ENCODE assay signal across 7 mouse cellular contexts in the genomic region with DNA sequence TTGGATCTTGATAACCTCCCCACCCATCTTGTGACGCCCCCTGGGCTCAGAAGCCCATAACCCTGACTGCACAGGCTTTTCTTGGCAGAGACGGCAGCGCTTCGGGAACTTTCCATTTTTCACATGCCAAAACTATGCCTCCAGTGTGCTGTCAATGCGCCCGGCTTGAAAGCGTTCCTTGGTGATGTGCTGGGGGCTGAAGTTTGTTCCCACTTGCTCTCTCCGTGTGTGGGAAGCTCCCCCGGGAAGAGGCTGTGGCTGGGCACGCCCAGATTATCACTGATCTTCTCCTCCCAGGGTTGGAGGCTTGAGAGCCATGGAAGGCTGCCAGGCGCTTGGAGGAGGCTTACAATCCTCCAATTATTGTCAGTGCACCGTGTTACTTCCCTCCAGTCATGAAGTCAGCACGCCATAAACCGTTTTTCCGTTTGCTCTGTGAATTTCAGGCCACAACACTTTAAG.
A peak's percentile ranks its signal among the peaks of the same experiment; 100 is the strongest.
DNase-seq lines count a peak whose midpoint lies in the region; ATAC-seq and TF ChIP-seq lines count a peak whose summit lies in the region.

No protein-coding gene starts in this region.

- no peaks in the 10 kb centered on the region for H3K4me1 ChIP-seq in embryonic facial prominence, embryonic 11.5 days (ENCODE audit: control insufficient read depth, insufficient read depth, low read length)
- H3K4me1 ChIP-seq in intestine, postnatal 0 days (replicated peaks; ENCODE audit: control insufficient read depth, insufficient read depth, low read length) = no peaks in the 10 kb centered on the region; the same call in 1 of the 2 replicates
- peaks cover 24% of the 10 kb centered on the region for H3K4me1 ChIP-seq in limb, embryonic 13.5 days
- peaks cover 14% of the 10 kb centered on the region for H3K4me1 ChIP-seq in midbrain, embryonic 16.5 days (ENCODE audit: control insufficient read depth, insufficient read depth, low read length)

- no peak overlapping the region for H3K27ac ChIP-seq in embryonic facial prominence, embryonic 11.5 days (replicated peaks; ENCODE audit: low read depth, low read length)
- no peak overlapping the region for H3K27ac ChIP-seq in intestine, postnatal 0 days (ENCODE audit: low read depth, low read length)
- peak overlapping the region; percentile 33; the same call in 1 of the 2 replicates for H3K27ac ChIP-seq in limb, embryonic 13.5 days
- peak overlapping the region; percentile 35 for H3K27ac ChIP-seq in midbrain, embryonic 16.5 days (ENCODE audit: low read length)

- H3K9ac ChIP-seq in embryonic facial prominence, embryonic 11.5 days (replicated peaks; ENCODE audit: low read length) = peak overlapping the region; percentile 22; the same call in 1 of the 2 replicates
- no peak overlapping the region for H3K9ac ChIP-seq in intestine, postnatal 0 days (ENCODE audit: low read depth, low read length)
- peak overlapping the region; percentile 53 for H3K9ac ChIP-seq in limb, embryonic 13.5 days
- peak overlapping the region; percentile 52 for H3K9ac ChIP-seq in midbrain, embryonic 16.5 days (ENCODE audit: low read depth, low read length)

- no peak for TF ChIP-seq CTCF in brain, embryonic 14.5 days (IDR thresholded peaks at IDR 0.05; ENCODE audit: borderline replicate concordance, extremely low read depth, insufficient read depth, insufficient read length)
- no peak for TF ChIP-seq CTCF in intestine, postnatal 0 days (IDR thresholded peaks at IDR 0.05; ENCODE audit: low read depth)

- WGBS in embryonic facial prominence, embryonic 11.5 days = 20% methylated on average over 15 of the region's 15 CpGs
- WGBS in intestine, postnatal 0 days = 15% methylated on average over 15 of the region's 15 CpGs
- WGBS in limb, embryonic 13.5 days = 8% methylated on average over 15 of the region's 15 CpGs
- WGBS in midbrain, embryonic 16.5 days = 9% methylated on average over 15 of the region's 15 CpGs

- no peaks in the 10 kb centered on the region for H3K27me3 ChIP-seq in embryonic facial prominence, embryonic 11.5 days (ENCODE audit: control insufficient read depth, insufficient read depth, low read length)
- no peaks in the 10 kb centered on the region; the same call in 1 of the 2 replicates for H3K27me3 ChIP-seq in intestine, postnatal 0 days (replicated peaks; ENCODE audit: control insufficient read depth, insufficient read depth, low read length)
- H3K27me3 ChIP-seq in limb, embryonic 13.5 days = peaks cover 3% of the 10 kb centered on the region; the same call in 1 of the 2 replicates
- no peaks in the 10 kb centered on the region for H3K27me3 ChIP-seq in midbrain, embryonic 16.5 days (ENCODE audit: control insufficient read depth, insufficient read depth, low read depth, low read length)

- no peak for ATAC-seq in embryonic facial prominence, embryonic 11.5 days (replicated peaks; ENCODE audit: insufficient number of reproducible peaks, low FRiP score, low TSS enrichment, low read depth)
- no peak for ATAC-seq in intestine, postnatal 0 days
- peak; percentile 82 for ATAC-seq in limb, embryonic 13.5 days (ENCODE audit: low FRiP score, low read depth)
- ATAC-seq in midbrain, embryonic 16.5 days = peak; percentile 75

- H3K9me3 ChIP-seq in embryonic facial prominence, embryonic 11.5 days (replicated peaks; ENCODE audit: control insufficient read depth, low read length) = no peaks in the 10 kb centered on the region
- no peaks in the 10 kb centered on the region for H3K9me3 ChIP-seq in intestine, postnatal 0 days (ENCODE audit: control insufficient read depth)
- H3K9me3 ChIP-seq in limb, embryonic 13.5 days = no peaks in the 10 kb centered on the region
- no peaks in the 10 kb centered on the region for H3K9me3 ChIP-seq in midbrain, embryonic 16.5 days (replicated peaks; ENCODE audit: control insufficient read depth, low read length, poor library complexity, severe bottlenecking)

- TF ChIP-seq POLR2A in brain, embryonic 14.5 days (IDR thresholded peaks at IDR 0.05; ENCODE audit: borderline replicate concordance, extremely low read depth, insufficient read depth, insufficient read length, poor library complexity, severe bottlenecking) = no peak

- peak; percentile 81 for DNase-seq in brain, embryonic 14.5 days (ENCODE audit: low read depth)
- DNase-seq in embryonic facial prominence, embryonic 11.5 days (ENCODE audit: low spot score) = no peak
- DNase-seq in heart, adult 11 months = peak; percentile 95
- DNase-seq in urinary bladder, adult 2 months (ENCODE audit: low spot score) = peak; percentile 21

- H3K4me2 ChIP-seq in embryonic facial prominence, embryonic 11.5 days (ENCODE audit: low read depth, low read length) = peak overlapping the region; percentile 45
- peak overlapping the region; percentile 60 for H3K4me2 ChIP-seq in intestine, postnatal 0 days (replicated peaks; ENCODE audit: low read depth)
- H3K4me2 ChIP-seq in limb, embryonic 13.5 days (replicated peaks) = peak overlapping the region; percentile 72
- H3K4me2 ChIP-seq in midbrain, embryonic 16.5 days (ENCODE audit: low read length) = peak overlapping the region; percentile 80

- peak overlapping the region; percentile 21 for H3K4me3 ChIP-seq in embryonic facial prominence, embryonic 11.5 days (ENCODE audit: low read depth, low read length)
- peak overlapping the region; percentile 27 for H3K4me3 ChIP-seq in intestine, postnatal 0 days (ENCODE audit: low read depth, low read length)
- peak overlapping the region; percentile 41 for H3K4me3 ChIP-seq in limb, embryonic 13.5 days
- peak overlapping the region; percentile 36 for H3K4me3 ChIP-seq in midbrain, embryonic 16.5 days (ENCODE audit: low read depth, low read length)

- H3K36me3 ChIP-seq in embryonic facial prominence, embryonic 11.5 days (replicated peaks; ENCODE audit: control insufficient read depth, insufficient read depth, low read depth, low read length) = no peaks in the 10 kb centered on the region
- no peaks in the 10 kb centered on the region for H3K36me3 ChIP-seq in intestine, postnatal 0 days (ENCODE audit: control insufficient read depth, insufficient read depth)
- no peaks in the 10 kb centered on the region for H3K36me3 ChIP-seq in limb, embryonic 13.5 days
- H3K36me3 ChIP-seq in midbrain, embryonic 16.5 days (ENCODE audit: control insufficient read depth, insufficient read depth, low read length) = no peaks in the 10 kb centered on the region

Comparison
In these comparisons a context has a peak if more than half of its experiments do, and no peak if none do; other contexts are left out.
1. ATAC-seq: peak in limb, embryonic 13.5 days (single experiment) and midbrain, embryonic 16.5 days (single experiment); none in embryonic facial prominence, embryonic 11.5 days (single experiment) and intestine, postnatal 0 days (single experiment).
2. H3K27ac ChIP-seq: peak in limb, embryonic 13.5 days (single experiment) and midbrain, embryonic 16.5 days (single experiment); none in embryonic facial prominence, embryonic 11.5 days (single experiment) and intestine, postnatal 0 days (single experiment).
3. Peak in every context shown above with its lines, with median percentiles within 50 percentile points of each other: H3K4me2 ChIP-seq and H3K4me3 ChIP-seq.